Mouse (Mus musculus): ENCODE measurements at regions not wholly inside any gene's neighbourhood (a gene's known extent, or its start where the extent isn't known, plus 50 kb on each side); places are given as distances from the start of the nearest gene placed in this dataset.

DNA sequence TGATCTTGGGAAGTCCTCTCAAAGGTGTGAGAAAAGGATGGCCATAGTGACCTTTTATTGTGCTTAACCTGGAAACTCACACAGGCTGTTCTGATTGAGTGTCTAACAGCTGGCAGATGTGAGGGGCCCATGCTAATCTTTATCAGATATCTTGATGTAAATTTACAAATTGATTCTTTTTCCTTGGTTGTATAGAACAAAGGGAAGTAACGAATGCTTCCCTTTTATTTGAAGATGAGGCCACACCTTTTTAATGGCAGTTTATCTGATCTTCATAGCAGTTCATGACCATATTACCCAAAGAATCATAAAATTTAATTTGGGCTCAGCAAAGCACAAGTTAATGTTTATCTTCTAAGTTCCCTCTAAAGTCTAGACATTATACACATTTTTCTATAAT is 926.7 kb downstream of the Car8 start:
- WGBS (ENCODE audit: insufficient replicate concordance): 71% methylated on average over 1 of the region's 1 CpGs
- Histone ChIP-seq H3K4me2 (no peak overlapping the region), H3K27me3 (ENCODE audit: control insufficient read depth, insufficient read depth, low read length) (no peaks in the 10 kb centered on the region), H3K27ac (ENCODE audit: low read depth, low read length) (no peak overlapping the region), H3K4me3 (ENCODE audit: low read depth, low read length) (no peak overlapping the region), H3K36me3 (ENCODE audit: control insufficient read depth, insufficient read depth, low read length) (no peaks in the 10 kb centered on the region), H3K4me1 (ENCODE audit: control insufficient read depth, insufficient read depth, low read length) (no peaks in the 10 kb centered on the region), H3K9ac (ENCODE audit: low read depth, low read length) (no peak overlapping the region), H3K9me3 (replicated peaks; ENCODE audit: control insufficient read depth, low read length) (no peaks in the 10 kb centered on the region)
- no peak for ATAC-seq (replicated peaks; ENCODE audit: insufficient number of reproducible peaks, low FRiP score, low TSS enrichment)

- ATAC-seq (replicated peaks; ENCODE audit: insufficient number of reproducible peaks, low FRiP score, low TSS enrichment): no peak
- H3K9ac ChIP-seq (ENCODE audit: low read depth, low read length): no peak overlapping the region
- H3K36me3 ChIP-seq (ENCODE audit: control insufficient read depth, insufficient read depth, low read length): no peaks in the 10 kb centered on the region
- H3K4me2 ChIP-seq: no peak overlapping the region
- no peak overlapping the region for H3K4me3 ChIP-seq (ENCODE audit: low read depth, low read length)
- no peak overlapping the region for H3K27ac ChIP-seq (ENCODE audit: low read depth, low read length)
- H3K9me3 ChIP-seq (replicated peaks; ENCODE audit: control insufficient read depth, low read length): no peaks in the 10 kb centered on the region
- 82% methylated on average over 4 of the region's 4 CpGs for WGBS (ENCODE audit: insufficient replicate concordance)
- no peaks in the 10 kb centered on the region for H3K4me1 ChIP-seq (ENCODE audit: control insufficient read depth, insufficient read depth, low read length)
- H3K27me3 ChIP-seq (ENCODE audit: control insufficient read depth, insufficient read depth, low read length): no peaks in the 10 kb centered on the region
Observed at GRCm38 (mm10) chr4:7269047-7269446, 969.8 kb downstream of the Car8 start.

DNA sequence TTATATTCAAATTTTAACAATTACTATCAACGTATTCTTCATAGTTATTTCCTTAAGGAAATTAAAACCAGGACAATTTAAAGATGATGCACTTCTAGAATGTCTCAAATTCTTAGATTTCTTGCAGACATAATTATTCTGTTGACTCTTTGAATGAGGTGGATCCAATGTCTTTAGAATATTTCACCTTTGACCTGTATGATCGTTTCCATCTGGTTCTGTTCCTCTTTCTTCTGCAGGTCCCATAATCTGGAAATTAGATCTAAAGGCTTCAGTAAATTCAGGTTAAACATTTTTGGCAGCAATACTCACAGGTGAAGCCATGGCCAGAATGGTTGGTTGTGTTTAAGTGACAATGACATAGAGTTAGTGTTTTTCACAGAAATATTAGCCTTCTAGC is 982.4 kb downstream of the Car8 start:
- no peak for ATAC-seq (replicated peaks; ENCODE audit: insufficient number of reproducible peaks, low FRiP score, low TSS enrichment)
- no peaks in the 10 kb centered on the region for H3K9me3 ChIP-seq (replicated peaks; ENCODE audit: control insufficient read depth, low read length)
- H3K27me3 ChIP-seq (ENCODE audit: control insufficient read depth, insufficient read depth, low read length): no peaks in the 10 kb centered on the region
- H3K27ac ChIP-seq (ENCODE audit: low read depth, low read length): no peak overlapping the region
- WGBS (ENCODE audit: insufficient replicate concordance): 73% methylated on average over 2 of the region's 2 CpGs
- H3K4me3 ChIP-seq (ENCODE audit: low read depth, low read length): no peak overlapping the region
- no peaks in the 10 kb centered on the region for H3K4me1 ChIP-seq (ENCODE audit: control insufficient read depth, insufficient read depth, low read length)
- H3K4me2 ChIP-seq: no peak overlapping the region
- no peak overlapping the region for H3K9ac ChIP-seq (ENCODE audit: low read depth, low read length)
- no peaks in the 10 kb centered on the region for H3K36me3 ChIP-seq (ENCODE audit: control insufficient read depth, insufficient read depth, low read length)

GRCm38 (mm10) chr4:7253616-7254015 is 985.2 kb downstream of the Car8 start:
- H3K27ac ChIP-seq (ENCODE audit: low read depth, low read length): no peak overlapping the region
- no peaks in the 10 kb centered on the region for H3K27me3 ChIP-seq (ENCODE audit: control insufficient read depth, insufficient read depth, low read length)
- H3K9ac ChIP-seq (ENCODE audit: low read depth, low read length): no peak overlapping the region
- 77% methylated on average over 2 of the region's 2 CpGs for WGBS (ENCODE audit: insufficient replicate concordance)
- H3K4me3 ChIP-seq (ENCODE audit: low read depth, low read length): no peak overlapping the region
- ATAC-seq (replicated peaks; ENCODE audit: insufficient number of reproducible peaks, low FRiP score, low TSS enrichment): no peak
- H3K4me2 ChIP-seq: no peak overlapping the region
- H3K36me3 ChIP-seq (ENCODE audit: control insufficient read depth, insufficient read depth, low read length): no peaks in the 10 kb centered on the region
- H3K4me1 ChIP-seq (ENCODE audit: control insufficient read depth, insufficient read depth, low read length): no peaks in the 10 kb centered on the region
- H3K9me3 ChIP-seq (replicated peaks; ENCODE audit: control insufficient read depth, low read length): no peaks in the 10 kb centered on the region

DNA sequence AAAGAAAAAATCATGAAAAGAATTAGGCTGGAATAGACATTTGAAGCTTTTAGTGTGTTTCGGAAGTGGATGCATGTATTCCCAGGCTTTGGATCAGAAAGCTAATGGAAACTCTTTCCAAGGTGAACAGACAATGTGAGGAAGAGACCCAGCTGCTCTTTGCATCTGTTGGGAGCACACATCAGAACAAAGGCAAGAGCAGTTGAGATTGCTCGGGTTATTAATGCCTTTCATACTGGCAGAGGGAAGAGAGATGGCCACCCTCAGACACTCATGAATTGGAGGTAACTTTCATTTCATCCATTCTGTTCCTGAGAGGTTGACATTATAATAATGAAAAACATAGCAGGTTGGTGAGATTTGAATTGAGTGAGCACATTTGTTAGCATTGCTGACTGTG is 987.2 kb downstream of the Car8 start:
- no peak for ATAC-seq (replicated peaks; ENCODE audit: insufficient number of reproducible peaks, low FRiP score, low TSS enrichment)
- WGBS (ENCODE audit: insufficient replicate concordance): 81% methylated on average over 2 of the region's 2 CpGs
- no peaks in the 10 kb centered on the region for H3K9me3 ChIP-seq (replicated peaks; ENCODE audit: control insufficient read depth, low read length)

DNA sequence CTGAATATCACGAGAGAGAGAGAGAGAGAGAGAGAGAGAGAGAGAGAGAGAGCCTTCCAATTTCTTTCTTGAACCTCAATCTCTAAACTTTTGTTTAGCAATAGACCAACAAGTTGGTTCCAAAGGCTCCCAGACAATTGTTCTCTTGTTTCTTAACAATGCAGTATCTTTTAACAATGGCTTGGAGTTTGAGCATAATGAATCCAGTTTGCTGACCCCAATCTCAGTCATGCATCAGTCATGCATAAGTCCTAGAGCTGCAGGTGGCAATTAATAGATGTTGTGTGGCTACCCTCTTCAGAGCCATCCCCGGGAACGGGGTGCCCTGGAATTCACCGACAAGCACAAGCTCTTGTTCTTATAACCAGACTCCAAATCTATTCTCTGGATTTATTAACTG is 991.0 kb downstream of the Car8 start:
- H3K4me3 ChIP-seq (ENCODE audit: low read depth, low read length): no peak overlapping the region
- 86% methylated on average over 4 of the region's 4 CpGs for WGBS (ENCODE audit: insufficient replicate concordance)
- no peak overlapping the region for H3K9ac ChIP-seq (ENCODE audit: low read depth, low read length)
- no peak overlapping the region for H3K27ac ChIP-seq (ENCODE audit: low read depth, low read length)
- H3K9me3 ChIP-seq (replicated peaks; ENCODE audit: control insufficient read depth, low read length): no peaks in the 10 kb centered on the region
- H3K27me3 ChIP-seq (ENCODE audit: control insufficient read depth, insufficient read depth, low read length): no peaks in the 10 kb centered on the region
- no peaks in the 10 kb centered on the region for H3K4me1 ChIP-seq (ENCODE audit: control insufficient read depth, insufficient read depth, low read length)
- ATAC-seq (replicated peaks; ENCODE audit: insufficient number of reproducible peaks, low FRiP score, low TSS enrichment): no peak
- no peaks in the 10 kb centered on the region for H3K36me3 ChIP-seq (ENCODE audit: control insufficient read depth, insufficient read depth, low read length)
- no peak overlapping the region for H3K4me2 ChIP-seq

More for the DNA sequence above, 987.2 kb downstream of the Car8 start:
- Histone ChIP-seq H3K27me3 (ENCODE audit: control insufficient read depth, insufficient read depth, low read length) (no peaks in the 10 kb centered on the region), H3K9ac (ENCODE audit: low read depth, low read length) (no peak overlapping the region), H3K36me3 (ENCODE audit: control insufficient read depth, insufficient read depth, low read length) (no peaks in the 10 kb centered on the region), H3K4me3 (ENCODE audit: low read depth, low read length) (no peak overlapping the region), H3K27ac (ENCODE audit: low read depth, low read length) (no peak overlapping the region), H3K4me1 (ENCODE audit: control insufficient read depth, insufficient read depth, low read length) (no peaks in the 10 kb centered on the region), H3K4me2 (no peak overlapping the region)

GRCm38 (mm10) chr4:7247244-7247643 is 991.6 kb downstream of the Car8 start:
- Histone ChIP-seq H3K9me3 (replicated peaks; ENCODE audit: control insufficient read depth, low read length) (no peaks in the 10 kb centered on the region), H3K27ac (ENCODE audit: low read depth, low read length) (no peak overlapping the region), H3K36me3 (ENCODE audit: control insufficient read depth, insufficient read depth, low read length) (no peaks in the 10 kb centered on the region), H3K4me2 (no peak overlapping the region), H3K4me3 (ENCODE audit: low read depth, low read length) (no peak overlapping the region), H3K4me1 (ENCODE audit: control insufficient read depth, insufficient read depth, low read length) (no peaks in the 10 kb centered on the region), H3K9ac (ENCODE audit: low read depth, low read length) (no peak overlapping the region), H3K27me3 (ENCODE audit: control insufficient read depth, insufficient read depth, low read length) (no peaks in the 10 kb centered on the region)
- ATAC-seq (replicated peaks; ENCODE audit: insufficient number of reproducible peaks, low FRiP score, low TSS enrichment): no peak
- 66% methylated on average over 4 of the region's 4 CpGs for WGBS (ENCODE audit: insufficient replicate concordance)

GRCm38 (mm10) chr4:7246828-7247227 is 992.0 kb downstream of the Car8 start:
- Histone ChIP-seq H3K4me1 (ENCODE audit: control insufficient read depth, insufficient read depth, low read length) (no peaks in the 10 kb centered on the region), H3K9ac (ENCODE audit: low read depth, low read length) (no peak overlapping the region), H3K27ac (ENCODE audit: low read depth, low read length) (no peak overlapping the region), H3K4me3 (ENCODE audit: low read depth, low read length) (no peak overlapping the region), H3K9me3 (replicated peaks; ENCODE audit: control insufficient read depth, low read length) (no peaks in the 10 kb centered on the region), H3K27me3 (ENCODE audit: control insufficient read depth, insufficient read depth, low read length) (no peaks in the 10 kb centered on the region), H3K36me3 (ENCODE audit: control insufficient read depth, insufficient read depth, low read length) (no peaks in the 10 kb centered on the region), H3K4me2 (no peak overlapping the region)
- WGBS (ENCODE audit: insufficient replicate concordance): 80% methylated on average over 4 of the region's 4 CpGs
- ATAC-seq (replicated peaks; ENCODE audit: insufficient number of reproducible peaks, low FRiP score, low TSS enrichment): no peak

DNA sequence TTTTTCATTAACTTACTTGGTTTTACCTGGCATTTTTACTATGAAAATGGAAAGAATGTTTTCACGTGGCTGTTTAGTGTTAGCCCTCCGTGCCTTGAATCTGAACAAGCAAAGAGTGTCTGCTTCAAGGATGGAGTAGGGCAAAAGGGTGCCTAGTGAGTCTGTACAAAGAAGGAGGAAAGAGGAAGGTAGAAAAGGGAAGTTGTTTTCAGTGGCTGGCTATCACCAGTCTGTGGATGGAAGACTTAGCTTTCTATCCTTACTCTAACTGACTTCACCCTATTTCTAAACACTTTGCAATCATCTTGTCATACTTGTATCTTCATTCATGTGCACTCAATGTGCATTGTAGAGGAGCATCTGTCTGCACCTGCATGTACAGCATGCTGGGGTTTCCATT is 993.2 kb downstream of the Car8 start:
- H3K9ac ChIP-seq (ENCODE audit: low read depth, low read length): no peak overlapping the region
- no peaks in the 10 kb centered on the region for H3K4me1 ChIP-seq (ENCODE audit: control insufficient read depth, insufficient read depth, low read length)
- no peak overlapping the region for H3K4me2 ChIP-seq
- H3K4me3 ChIP-seq (ENCODE audit: low read depth, low read length): no peak overlapping the region
- no peak overlapping the region for H3K27ac ChIP-seq (ENCODE audit: low read depth, low read length)
- ATAC-seq (replicated peaks; ENCODE audit: insufficient number of reproducible peaks, low FRiP score, low TSS enrichment): no peak
- WGBS (ENCODE audit: insufficient replicate concordance): 77% methylated on average over 2 of the region's 2 CpGs
- no peaks in the 10 kb centered on the region for H3K27me3 ChIP-seq (ENCODE audit: control insufficient read depth, insufficient read depth, low read length)
- no peaks in the 10 kb centered on the region for H3K36me3 ChIP-seq (ENCODE audit: control insufficient read depth, insufficient read depth, low read length)
- H3K9me3 ChIP-seq (replicated peaks; ENCODE audit: control insufficient read depth, low read length): no peaks in the 10 kb centered on the region

All from heart, embryonic 11.5 days (tissue).